Mouse (Mus musculus): ENCODE results near the gene Cnbp. TPM values are rescaled to one million over a fixed set of nuclear protein-coding genes. Genes with fewer than 3 reads are reported as not detected.

Gene Cnbp
- total RNA-seq (2014; rRNA removed) (271 and 286 TPM in 2 replicates), polyA plus RNA-seq (2012; rRNA removed) (165 and 177 TPM in 2 replicates)

DNA sequence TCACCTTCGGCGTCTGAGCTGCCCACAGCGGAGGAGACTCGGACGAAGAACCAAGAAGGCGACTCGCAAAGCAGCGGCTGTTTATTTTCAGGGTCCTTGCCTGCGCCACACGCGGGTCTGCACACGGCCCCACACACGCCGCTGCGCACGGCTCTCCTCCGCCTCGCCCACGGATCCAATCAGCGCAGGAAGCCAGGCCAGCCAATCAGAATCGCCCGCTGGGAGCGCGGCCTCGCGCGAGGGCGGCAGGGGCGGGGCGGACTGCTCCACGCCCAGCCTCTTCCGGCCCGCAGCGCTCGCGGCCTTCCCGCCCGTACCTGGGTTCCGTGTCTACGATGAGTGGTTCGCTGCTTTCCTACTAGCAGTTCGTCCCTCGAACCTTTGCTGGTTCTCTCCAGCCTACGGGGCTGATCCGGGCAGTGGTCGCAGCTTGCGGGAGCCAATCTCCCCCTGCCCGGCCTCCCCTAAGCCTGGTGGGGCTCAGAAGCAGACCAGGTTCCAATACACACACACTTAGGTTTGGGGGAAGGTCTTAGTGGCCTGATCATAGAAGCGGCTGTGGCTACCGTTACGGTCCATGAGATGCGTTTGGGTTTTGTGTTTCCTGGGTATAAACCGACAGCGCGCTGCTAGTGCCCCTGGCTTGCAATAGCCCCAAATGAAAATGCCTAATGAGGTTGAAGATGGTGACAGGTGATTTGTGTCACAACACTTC, at the start of gene Cnbp:
Cnbp (minus strand) TSS at position 207 of the 715 bp plus-strand sequence.
- TF ChIP-seq POLR2A (IDR thresholded peaks at IDR 0.05; ENCODE audit: extremely low read depth, insufficient read depth, low read length) (peak; percentile 90), CTCF (IDR thresholded peaks at IDR 0.05; ENCODE audit: low read depth, low read length) (no peak)
- Histone ChIP-seq H3K27me3 (ENCODE audit: control insufficient read depth, insufficient read depth, low read length) (no peaks in the 10 kb centered on the region), H3K4me3 (ENCODE audit: insufficient read depth, low read depth, low read length) (peak within 1 kb of the TSS; percentile 84), H3K4me1 (ENCODE audit: control insufficient read depth, insufficient read depth, low read length) (peaks cover 13% of the 10 kb centered on the region), H3K9ac (ENCODE audit: low read depth, low read length) (peak within 1 kb of the TSS; percentile 96), H3K27ac (replicated peaks; ENCODE audit: insufficient read depth, low read depth, low read length) (peak within 1 kb of the TSS; percentile 95), H3K79me2 (ENCODE audit: control insufficient read depth, insufficient read depth, low read length) (peaks cover 22% of the 10 kb centered on the region), H3K36me3 (ENCODE audit: control insufficient read depth, insufficient read depth, low read length) (peaks cover 9% of the 10 kb centered on the region)
- WGBS: under 1% methylated on average over 55 of the region's 55 CpGs
- DNase-seq (ENCODE audit: extremely low read depth, low read depth, low spot score): peak; percentile 80

DNA sequence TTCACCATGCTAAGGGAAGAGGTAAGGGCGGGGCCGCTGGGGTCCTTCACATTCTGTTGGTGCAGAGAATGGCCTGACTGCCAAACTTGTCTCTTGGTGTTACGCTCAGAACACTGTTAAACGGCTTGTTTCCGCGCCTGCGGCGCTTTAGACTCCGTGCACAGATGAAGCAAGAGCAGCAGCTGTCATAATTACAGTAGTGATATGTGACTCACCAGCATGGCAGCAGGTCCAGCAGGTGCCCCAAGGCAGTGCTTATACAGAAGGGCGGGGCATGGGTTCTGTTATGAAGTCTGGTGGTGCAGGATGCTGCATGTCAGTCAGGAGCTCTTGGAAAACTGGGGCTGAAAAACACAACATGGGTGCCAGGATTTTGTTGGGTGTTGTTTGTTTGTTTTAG, 47.1 kb upstream of the Cnbp start:
- H3K36me3 ChIP-seq (ENCODE audit: control insufficient read depth, insufficient read depth, low read length): peaks cover 60% of the 10 kb centered on the region
- no peak overlapping the region for H3K9ac ChIP-seq (ENCODE audit: low read depth, low read length)
- WGBS: 97% methylated on average over 10 of the region's 10 CpGs
- H3K79me2 ChIP-seq (ENCODE audit: control insufficient read depth, insufficient read depth, low read length): no peaks in the 10 kb centered on the region
- TF ChIP-seq POLR2A (IDR thresholded peaks at IDR 0.05; ENCODE audit: extremely low read depth, insufficient read depth, low read length): no peak
- no peak for DNase-seq (ENCODE audit: extremely low read depth, low read depth, low spot score)
- H3K27ac ChIP-seq (replicated peaks; ENCODE audit: insufficient read depth, low read depth, low read length): no peak overlapping the region
- H3K27me3 ChIP-seq (ENCODE audit: control insufficient read depth, insufficient read depth, low read length): no peaks in the 10 kb centered on the region
- no peaks in the 10 kb centered on the region for H3K4me1 ChIP-seq (ENCODE audit: control insufficient read depth, insufficient read depth, low read length)
- H3K4me3 ChIP-seq (ENCODE audit: insufficient read depth, low read depth, low read length): no peak overlapping the region

DNA sequence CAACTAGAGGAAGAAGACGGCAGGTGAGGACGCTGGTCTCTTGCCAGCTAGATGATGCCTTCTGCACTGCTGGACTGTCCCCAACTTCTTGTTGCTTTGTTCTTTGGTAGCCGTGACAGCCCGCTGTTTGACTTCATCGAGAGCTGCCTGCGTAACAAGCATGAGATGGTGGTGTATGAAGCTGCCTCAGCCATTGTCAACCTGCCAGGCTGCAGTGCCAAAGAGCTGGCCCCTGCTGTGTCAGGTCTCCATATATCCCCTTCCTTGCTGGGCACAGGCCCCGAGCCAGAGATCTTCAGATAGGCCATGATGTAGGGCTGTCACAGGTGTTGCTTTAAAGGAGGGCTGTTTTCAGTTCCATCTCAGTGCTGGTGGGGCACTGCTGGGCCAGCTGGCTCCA, 43.0 kb upstream of the Cnbp start:
- DNase-seq (ENCODE audit: extremely low read depth, low read depth, low spot score): no peak
- Histone ChIP-seq H3K36me3 (ENCODE audit: control insufficient read depth, insufficient read depth, low read length) (peaks cover 53% of the 10 kb centered on the region), H3K27ac (replicated peaks; ENCODE audit: insufficient read depth, low read depth, low read length) (no peak overlapping the region), H3K79me2 (ENCODE audit: control insufficient read depth, insufficient read depth, low read length) (peaks cover 1% of the 10 kb centered on the region; the same call in 1 of the 2 replicates), H3K4me1 (ENCODE audit: control insufficient read depth, insufficient read depth, low read length) (peaks cover under 1% of the 10 kb centered on the region; the same call in 1 of the 2 replicates), H3K27me3 (ENCODE audit: control insufficient read depth, insufficient read depth, low read length) (no peaks in the 10 kb centered on the region), H3K9ac (ENCODE audit: low read depth, low read length) (no peak overlapping the region), H3K4me3 (ENCODE audit: insufficient read depth, low read depth, low read length) (no peak overlapping the region)
- 90% methylated on average over 7 of the region's 7 CpGs for WGBS
- TF ChIP-seq POLR2A (IDR thresholded peaks at IDR 0.05; ENCODE audit: extremely low read depth, insufficient read depth, low read length) (no peak), CTCF (IDR thresholded peaks at IDR 0.05; ENCODE audit: low read depth, low read length) (no peak)

DNA sequence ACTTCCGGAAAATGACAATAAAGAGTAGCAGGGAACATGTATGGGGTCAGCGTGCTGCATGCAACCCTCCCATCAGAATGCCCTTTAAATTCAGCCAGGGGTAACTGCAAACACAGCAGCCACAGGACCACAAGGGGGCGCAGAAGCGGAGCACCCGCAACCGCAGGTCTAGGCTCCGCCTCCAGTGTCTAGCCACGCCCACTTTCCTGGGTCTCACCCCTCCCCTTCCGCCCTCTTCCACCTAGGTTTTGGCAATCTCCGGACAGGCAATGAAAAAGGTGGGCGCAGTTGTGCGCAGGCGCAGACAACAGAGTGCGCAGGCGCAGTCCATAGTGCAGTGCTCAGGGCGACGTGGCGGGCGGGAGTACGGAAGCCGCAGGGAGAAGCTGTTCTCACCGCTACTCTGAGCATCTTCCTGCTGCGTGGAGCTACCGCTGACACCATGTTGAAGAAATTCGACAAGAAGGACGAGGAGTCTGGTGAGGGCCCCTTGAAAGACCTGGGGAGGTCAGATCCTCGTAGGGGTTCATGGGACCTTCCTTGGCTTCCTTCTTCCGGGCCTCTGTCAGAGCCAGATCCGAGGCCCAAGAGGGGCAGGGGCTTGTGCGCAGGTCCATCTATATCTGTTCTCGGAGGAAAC, 36.8 kb upstream of the Cnbp start, which contains the start of gene Copg1:
Copg1 (plus strand) TSS at position 221 of the 640 bp plus-strand sequence.
- H3K36me3 ChIP-seq (ENCODE audit: control insufficient read depth, insufficient read depth, low read length): peaks cover 18% of the 10 kb centered on the region
- peak within 1 kb of the TSS; percentile 77 for H3K27ac ChIP-seq (replicated peaks; ENCODE audit: insufficient read depth, low read depth, low read length)
- peak within 1 kb of the TSS; percentile 84 for H3K9ac ChIP-seq (ENCODE audit: low read depth, low read length)
- H3K27me3 ChIP-seq (ENCODE audit: control insufficient read depth, insufficient read depth, low read length): no peaks in the 10 kb centered on the region
- peak within 1 kb of the TSS; percentile 83 for H3K4me3 ChIP-seq (ENCODE audit: insufficient read depth, low read depth, low read length)
- DNase-seq (ENCODE audit: extremely low read depth, low read depth, low spot score): peak; percentile 90
- H3K4me1 ChIP-seq (ENCODE audit: control insufficient read depth, insufficient read depth, low read length): peaks cover 11% of the 10 kb centered on the region
- TF ChIP-seq POLR2A (IDR thresholded peaks at IDR 0.05; ENCODE audit: extremely low read depth, insufficient read depth, low read length) (peak; percentile 66), CTCF (IDR thresholded peaks at IDR 0.05; ENCODE audit: low read depth, low read length) (peak; percentile 95)
- WGBS: under 1% methylated on average over 31 of the region's 31 CpGs
- H3K79me2 ChIP-seq (ENCODE audit: control insufficient read depth, insufficient read depth, low read length): peaks cover 9% of the 10 kb centered on the region; the same call in 1 of the 2 replicates

DNA sequence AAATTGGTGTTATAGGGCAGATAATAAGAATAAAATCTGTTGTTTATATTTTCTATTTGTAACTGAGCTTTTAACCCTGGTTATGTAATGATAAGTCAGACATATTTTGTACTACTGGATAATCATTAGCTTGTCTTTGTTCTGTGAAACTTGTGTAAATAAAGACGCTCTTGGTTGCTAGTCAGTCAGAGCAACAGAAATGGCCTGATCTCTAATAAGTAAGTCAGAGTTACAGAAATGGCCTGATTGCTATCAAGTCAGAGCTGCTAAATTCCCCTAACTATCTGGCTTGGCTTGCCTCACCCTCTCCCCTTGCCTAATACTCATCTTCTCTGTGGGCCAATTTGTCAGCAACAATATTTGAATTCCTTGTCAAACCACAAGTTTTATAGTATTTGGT, 35.8 kb upstream of the Cnbp start:
- Histone ChIP-seq H3K27me3 (ENCODE audit: control insufficient read depth, insufficient read depth, low read length) (no peaks in the 10 kb centered on the region), H3K36me3 (ENCODE audit: control insufficient read depth, insufficient read depth, low read length) (peaks cover 14% of the 10 kb centered on the region), H3K27ac (replicated peaks; ENCODE audit: insufficient read depth, low read depth, low read length) (peak overlapping the region; percentile 77), H3K79me2 (ENCODE audit: control insufficient read depth, insufficient read depth, low read length) (peaks cover 9% of the 10 kb centered on the region; the same call in 1 of the 2 replicates), H3K9ac (ENCODE audit: low read depth, low read length) (no peak overlapping the region; the same call in 1 of the 2 replicates), H3K4me3 (ENCODE audit: insufficient read depth, low read depth, low read length) (no peak overlapping the region), H3K4me1 (ENCODE audit: control insufficient read depth, insufficient read depth, low read length) (peaks cover 11% of the 10 kb centered on the region)
- peak; percentile 94 for DNase-seq (ENCODE audit: extremely low read depth, low read depth, low spot score)
- no peak for TF ChIP-seq POLR2A (IDR thresholded peaks at IDR 0.05; ENCODE audit: extremely low read depth, insufficient read depth, low read length)
- no peak for TF ChIP-seq CTCF (IDR thresholded peaks at IDR 0.05; ENCODE audit: low read depth, low read length)
- 22% methylated on average over 1 of the region's 1 CpGs for WGBS

Measured in liver, adult 2 months (tissue).